Mouse (Mus musculus) myocyte (in vitro differentiated cells): ENCODE data around the gene Emid1.

Experiments
- CEBPB ChIP-seq: IDR thresholded peaks from 2 replicates; pipeline ENCODE4 v1.6.1; 2011; ENCODE audit warnings: mild to moderate bottlenecking, moderate library complexity; ENCODE audit not compliant: poor library complexity, insufficient read depth, severe bottlenecking
- E2F4 ChIP-seq: IDR thresholded peaks from one replicate; pipeline ENCODE4 v1.6.1; 2011; ENCODE audit warnings: mild to moderate bottlenecking, control low read depth, moderate library complexity; ENCODE audit not compliant: insufficient read depth
- MAX ChIP-seq: IDR thresholded peaks from one replicate; pipeline ENCODE4 v1.6.1; 2011; ENCODE audit warnings: low read depth, mild to moderate bottlenecking, control low read depth
- MYOD1 ChIP-seq, 3 experiments: IDR thresholded peaks; one replicate each; pipeline ENCODE4 v1.6.1; 2011; ENCODE audit warnings: control low read depth in 2 of 3, low read depth in 2 of 3, mild to moderate bottlenecking in 2 of 3, moderate library complexity in 1 of 3; ENCODE audit not compliant: insufficient read length in 2 of 3, control insufficient read depth in 1 of 3
- MYOG ChIP-seq, 3 experiments: IDR thresholded peaks; one replicate each; pipeline ENCODE4 v1.6.1; 2011; ENCODE audit warnings: control low read depth in 2 of 3, low read depth in 2 of 3, mild to moderate bottlenecking in 2 of 3; ENCODE audit not compliant: insufficient read length in 2 of 3, control insufficient read depth in 1 of 3, insufficient read depth in 1 of 3
- POLR2A ChIP-seq: IDR thresholded peaks from one replicate; pipeline ENCODE4 v1.6.1; 2011; ENCODE audit warnings: low read depth, mild to moderate bottlenecking, control low read depth, moderate library complexity; ENCODE audit not compliant: insufficient read length
- POLR2AphosphoS2 ChIP-seq: IDR thresholded peaks from one replicate; pipeline ENCODE4 v1.6.1; 2011; ENCODE audit warnings: low read depth, control low read depth; ENCODE audit not compliant: insufficient read length
- REST ChIP-seq: IDR thresholded peaks from one replicate; pipeline ENCODE4 v1.6.1; 2011; ENCODE audit warnings: mild to moderate bottlenecking, control low read depth, moderate library complexity; ENCODE audit not compliant: insufficient read depth, insufficient read length
- TCF12 ChIP-seq: IDR thresholded peaks from one replicate; pipeline ENCODE4 v1.6.1; 2011; ENCODE audit warnings: mild to moderate bottlenecking, control low read depth; ENCODE audit not compliant: poor library complexity, insufficient read depth, severe bottlenecking
- TCF3 ChIP-seq: IDR thresholded peaks from one replicate; pipeline ENCODE4 v1.6.1; 2011; ENCODE audit warnings: low read depth, control low read depth; ENCODE audit not compliant: insufficient read length
- USF1 ChIP-seq: IDR thresholded peaks from one replicate; pipeline ENCODE4 v1.6.1; 2011; ENCODE audit warnings: low read depth, mild to moderate bottlenecking, control low read depth, moderate library complexity

- TF ChIP-seq POLR2A, result no peak
- no peak for TF ChIP-seq E2F4
- no peak for TF ChIP-seq MAX
- no peak for TF ChIP-seq CEBPB
- TF ChIP-seq POLR2AphosphoS2, result no peak
- no peak for TF ChIP-seq MYOD1 (IDR thresholded peaks at IDR 0.05; ENCODE audit: control insufficient read depth in 1 of 3, insufficient read length in 2 of 3, low read depth in 2 of 3)
- no peak for TF ChIP-seq MYOG (IDR thresholded peaks at IDR 0.05; ENCODE audit: control insufficient read depth in 1 of 3, insufficient read depth in 1 of 3, insufficient read length in 2 of 3, low read depth in 2 of 3)
- TF ChIP-seq TCF3, result no peak
- no peak for TF ChIP-seq REST
- no peak for TF ChIP-seq TCF12
- no peak for TF ChIP-seq USF1
Measured at GRCm38 (mm10) chr11:5129035-5129480, 23.0 kb downstream of the Emid1 start.
